In genomic region chr15:34743130-34743782, GRCm38 (mm10) we compare ENCODE assay signal across 9 mouse cellular contexts.
DNase-seq lines count a peak whose midpoint lies in the region; ATAC-seq and TF ChIP-seq lines count a peak whose summit lies in the region.
"Had no signal": no experiment of that assay in that cellular context is flagged by ENCODE, and none has a peak within 500 bp of the region (broad histone marks: within the 10 kb centered on the region; RNA-seq: fewer than 3 reads in every experiment).

No protein-coding gene starts in this region.

- H3K4me3 ChIP-seq in bone marrow, adult 2 months (replicated peaks; ENCODE audit: control insufficient read depth, low read depth, low read length): no peak overlapping the region
- no peak overlapping the region for H3K4me3 ChIP-seq in embryonic facial prominence, embryonic 14.5 days (ENCODE audit: low read depth, low read length)
- H3K4me3 ChIP-seq in liver, embryonic 13.5 days (replicated peaks): no peak overlapping the region
- H3K4me3 ChIP-seq in hindbrain, embryonic 14.5 days (replicated peaks; ENCODE audit: low read length): no peak overlapping the region
- H3K4me3 ChIP-seq: heart, embryonic 15.5 days had no signal

- H3K27ac ChIP-seq in bone marrow, adult 2 months (ENCODE audit: control insufficient read depth, insufficient read depth, low read depth, low read length, poor library complexity): no peak overlapping the region
- H3K27ac ChIP-seq in embryonic facial prominence, embryonic 14.5 days (replicated peaks; ENCODE audit: low read depth, low read length): no peak overlapping the region
- H3K27ac ChIP-seq in liver, embryonic 13.5 days: no peak overlapping the region
- no peak overlapping the region for H3K27ac ChIP-seq in hindbrain, embryonic 14.5 days
- H3K27ac ChIP-seq: heart, embryonic 15.5 days had no signal

- no peaks in the 10 kb centered on the region for H3K27me3 ChIP-seq in embryonic facial prominence, embryonic 14.5 days (replicated peaks; ENCODE audit: control insufficient read depth, insufficient read depth, low read length)
- H3K27me3 ChIP-seq in liver, embryonic 13.5 days: no peaks in the 10 kb centered on the region
- no peaks in the 10 kb centered on the region for H3K27me3 ChIP-seq in hindbrain, embryonic 14.5 days (ENCODE audit: control insufficient read depth, insufficient read depth, low read length)
- H3K27me3 ChIP-seq: heart, embryonic 15.5 days had no signal

- WGBS in bone marrow, adult 2 months: 37% methylated on average over 15 of the region's 15 CpGs
- 35% methylated on average over 15 of the region's 15 CpGs for WGBS in embryonic facial prominence, embryonic 14.5 days
- WGBS in liver, embryonic 13.5 days (ENCODE audit: insufficient replicate concordance): 26% methylated on average over 15 of the region's 15 CpGs
- 46% methylated on average over 15 of the region's 15 CpGs for WGBS in hindbrain, embryonic 14.5 days

- DNase-seq in ovary, adult 18-20 months (ENCODE audit: low spot score): peak; percentile 56
- DNase-seq in ovary, postnatal 10 days (ENCODE audit: low spot score): no peak
- DNase-seq in embryonic facial prominence, embryonic 14.5 days (ENCODE audit: low spot score): peak; percentile 63
- DNase-seq in induced T-regulatory cell, adult 2 months (ENCODE audit: low read depth): peak; percentile 50
- peak; percentile 10 for DNase-seq in liver, embryonic 13.5 days
- DNase-seq in right cerebral cortex, postnatal 25 days: peak; percentile 33
- DNase-seq in hindbrain, embryonic 14.5 days (ENCODE audit: low spot score): no peak

- H3K4me1 ChIP-seq in bone marrow, adult 2 months (ENCODE audit: control insufficient read depth, insufficient read depth, low read length): no peaks in the 10 kb centered on the region
- peaks cover 8% of the 10 kb centered on the region for H3K4me1 ChIP-seq in embryonic facial prominence, embryonic 14.5 days (ENCODE audit: control insufficient read depth, insufficient read depth, low read length)
- H3K4me1 ChIP-seq in liver, embryonic 13.5 days (replicated peaks): no peaks in the 10 kb centered on the region
- no peaks in the 10 kb centered on the region for H3K4me1 ChIP-seq in hindbrain, embryonic 14.5 days (replicated peaks; ENCODE audit: control insufficient read depth, insufficient read depth, low read length)

- no peaks in the 10 kb centered on the region for H3K36me3 ChIP-seq in embryonic facial prominence, embryonic 14.5 days (ENCODE audit: control insufficient read depth, insufficient read depth, low read length)
- no peaks in the 10 kb centered on the region for H3K36me3 ChIP-seq in liver, embryonic 13.5 days
- no peaks in the 10 kb centered on the region for H3K36me3 ChIP-seq in hindbrain, embryonic 14.5 days (replicated peaks; ENCODE audit: control insufficient read depth, insufficient read depth)
- H3K36me3 ChIP-seq: heart, embryonic 15.5 days had no signal

- no peak overlapping the region for H3K9ac ChIP-seq in embryonic facial prominence, embryonic 14.5 days (ENCODE audit: low read depth, low read length)
- H3K9ac ChIP-seq in liver, embryonic 13.5 days: no peak overlapping the region
- no peak overlapping the region for H3K9ac ChIP-seq in hindbrain, embryonic 14.5 days
- H3K9ac ChIP-seq: heart, embryonic 15.5 days had no signal

- peak; percentile 12; the same call in 1 of the 2 replicates for ATAC-seq in embryonic facial prominence, embryonic 14.5 days (ENCODE audit: low read depth)
- ATAC-seq in liver, embryonic 13.5 days (ENCODE audit: low read depth): no peak
- ATAC-seq in hindbrain, embryonic 14.5 days (ENCODE audit: low FRiP score): no peak

- TF ChIP-seq POLR2A in bone marrow, adult 2 months (IDR thresholded peaks at IDR 0.05; ENCODE audit: borderline replicate concordance, control insufficient read depth, low read depth, low read length): no peak

- no peak overlapping the region for H3K4me2 ChIP-seq in embryonic facial prominence, embryonic 14.5 days (ENCODE audit: low read depth, low read length)
- no peak overlapping the region for H3K4me2 ChIP-seq in liver, embryonic 13.5 days
- no peak overlapping the region for H3K4me2 ChIP-seq in hindbrain, embryonic 14.5 days (replicated peaks)
- H3K4me2 ChIP-seq: heart, embryonic 15.5 days had no signal

- H3K9me3 ChIP-seq in embryonic facial prominence, embryonic 14.5 days (ENCODE audit: control insufficient read depth, low read length): no peaks in the 10 kb centered on the region
- H3K9me3 ChIP-seq in liver, embryonic 13.5 days (replicated peaks): no peaks in the 10 kb centered on the region
- H3K9me3 ChIP-seq in hindbrain, embryonic 14.5 days (ENCODE audit: control insufficient read depth, low read length): no peaks in the 10 kb centered on the region
- H3K9me3 ChIP-seq: heart, embryonic 15.5 days had no signal

- peak; percentile 88 for TF ChIP-seq CTCF in bone marrow, adult 2 months (IDR thresholded peaks at IDR 0.05; ENCODE audit: control insufficient read depth, insufficient read depth, low read length)

Comparison
In these comparisons a context has a peak if more than half of its experiments do, and no peak if none do; other contexts are left out.
1. DNase-seq: peak in ovary, adult 18-20 months (single experiment), embryonic facial prominence, embryonic 14.5 days (single experiment), induced T-regulatory cell, adult 2 months (single experiment), liver, embryonic 13.5 days (single experiment) and right cerebral cortex, postnatal 25 days (single experiment); none in ovary, postnatal 10 days (single experiment) and hindbrain, embryonic 14.5 days (single experiment).